Mouse (Mus musculus) G1E (cell line): Measurements from ENCODE around the gene Ctnnbl1.

Source experiments
- CTCF ChIP-seq: IDR thresholded peaks from 2 replicates; pipeline ENCODE4 v1.5.1; 2012; ENCODE audit warnings: low read depth, low read length, inconsistent platforms, mixed read lengths
- GATA1 ChIP-seq: IDR thresholded peaks from 2 replicates; pipeline ENCODE4 v1.6.1; 2012; ENCODE audit warnings: borderline replicate concordance, low read length, inconsistent platforms, mixed read lengths
- POLR2AphosphoS5 ChIP-seq: IDR thresholded peaks from 2 replicates; pipeline ENCODE4 v1.6.1; 2012; ENCODE audit warnings: low read depth, low read length, inconsistent platforms; ENCODE audit not compliant: insufficient replicate concordance

DNA sequence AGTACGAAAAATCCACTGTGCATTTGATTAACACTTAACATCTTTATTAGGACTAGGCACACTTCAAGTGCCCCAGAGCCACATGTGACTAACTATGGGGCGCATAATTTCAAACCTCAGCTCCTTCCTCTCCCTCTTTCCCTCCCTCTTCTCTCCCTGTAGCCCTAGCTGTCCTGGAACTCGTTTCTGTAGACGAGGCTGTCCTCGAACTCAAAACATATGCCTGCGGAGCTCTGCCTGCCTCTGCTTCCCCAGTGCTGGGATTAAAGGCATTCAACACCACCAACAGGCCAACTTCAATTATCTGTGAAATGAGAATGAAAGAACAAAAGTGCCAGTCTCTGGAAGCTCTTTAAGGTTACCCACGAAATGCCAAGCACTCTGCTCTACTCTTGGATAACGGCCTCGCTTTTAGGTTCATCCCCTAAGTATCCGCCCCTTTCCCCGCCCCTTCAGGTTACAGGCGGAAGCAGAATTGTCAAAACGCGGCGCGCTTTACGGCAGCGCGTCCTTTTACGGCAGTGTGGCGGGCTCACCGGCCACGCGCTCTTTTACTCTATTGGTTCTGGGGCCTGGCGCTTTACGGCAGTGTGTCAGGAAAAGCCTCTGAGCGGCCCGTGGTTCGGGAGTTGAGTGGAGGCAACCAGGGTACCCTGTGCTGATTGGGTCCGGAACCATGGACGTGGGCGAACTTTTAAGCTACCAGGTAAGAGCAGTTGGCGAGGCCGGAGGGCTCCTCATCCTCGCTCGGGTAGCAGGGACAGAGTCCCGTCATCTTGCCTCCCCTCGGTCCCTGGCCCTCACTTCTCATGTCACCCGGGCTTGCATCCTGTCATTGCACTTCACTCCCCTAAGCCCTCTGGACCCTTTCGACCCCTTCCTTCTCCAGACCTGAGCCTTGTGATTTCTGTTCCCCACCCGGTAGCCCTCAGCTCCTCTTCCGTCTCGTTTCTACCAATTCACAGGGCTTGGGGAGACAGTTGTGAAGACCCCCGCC, at the start of gene Ctnnbl1:
- TF ChIP-seq CTCF (no peak), POLR2AphosphoS5 (no peak), GATA1 (no peak)
